Mouse (Mus musculus) hindbrain, embryonic 12.5 days (tissue): ENCODE measurements at regions not wholly inside any gene's neighbourhood (a gene's known extent, or its start where the extent isn't known, plus 50 kb on each side); places are given as distances from the start of the nearest gene placed in this dataset.
"Not testable (repeated sequence)": the region's sequence is repeated elsewhere in the genome, so short reads cannot be mapped to it uniquely, and the experiment has no call there.

ENCODE experiments used
- ATAC-seq: fragments of 200-750 bp; cut with Nextera tagmentation; 2 replicates; pipeline ENCODE4 v1.8.0; 2017; ENCODE audit warnings: moderate TSS enrichment; ENCODE audit not compliant: low FRiP score
- H3K27ac ChIP-seq: fragments of 300-500 bp; sonication (generic); 2 replicates; pipeline ENCODE4 v1.5.1; 2016; ENCODE audit warnings: mild to moderate bottlenecking
- H3K27me3 ChIP-seq: fragments of 300-500 bp; sonication (generic); 2 replicates; pipeline ENCODE4 v1.6.1; 2016; ENCODE audit warnings: mild to moderate bottlenecking
- H3K36me3 ChIP-seq: fragments of 300-500 bp; sonication (generic); 2 replicates; pipeline ENCODE4 v1.6.1; 2016; ENCODE audit warnings: mild to moderate bottlenecking
- H3K4me1 ChIP-seq: fragments of 300-500 bp; sonication (generic); 2 replicates; pipeline ENCODE4 v1.6.1; 2016
- H3K4me2 ChIP-seq: fragments of 300-500 bp; sonication (generic); replicated peaks from 2 replicates; pipeline ENCODE4 v1.6.1; 2016; ENCODE audit warnings: mild to moderate bottlenecking
- H3K4me3 ChIP-seq: fragments of 300-500 bp; sonication (generic); 2 replicates; pipeline ENCODE4 v1.5.1; 2016; ENCODE audit warnings: mild to moderate bottlenecking
- H3K9ac ChIP-seq: fragments of 300-500 bp; sonication (generic); 2 replicates; pipeline ENCODE4 v1.6.1; 2016; ENCODE audit warnings: mild to moderate bottlenecking, moderate library complexity
- H3K9me3 ChIP-seq: fragments of 300-500 bp; sonication (generic); replicated peaks from 2 replicates; pipeline ENCODE4 v1.6.1; 2016; ENCODE audit warnings: mild to moderate bottlenecking
- WGBS: fragments of 180-500 bp; shearing (Covaris S2); methylation state at CpG from one replicate; pipeline ENCODE4 v1.1.7; 2016; 5-methylcytosine and 5-hydroxymethylcytosine counted together

DNA sequence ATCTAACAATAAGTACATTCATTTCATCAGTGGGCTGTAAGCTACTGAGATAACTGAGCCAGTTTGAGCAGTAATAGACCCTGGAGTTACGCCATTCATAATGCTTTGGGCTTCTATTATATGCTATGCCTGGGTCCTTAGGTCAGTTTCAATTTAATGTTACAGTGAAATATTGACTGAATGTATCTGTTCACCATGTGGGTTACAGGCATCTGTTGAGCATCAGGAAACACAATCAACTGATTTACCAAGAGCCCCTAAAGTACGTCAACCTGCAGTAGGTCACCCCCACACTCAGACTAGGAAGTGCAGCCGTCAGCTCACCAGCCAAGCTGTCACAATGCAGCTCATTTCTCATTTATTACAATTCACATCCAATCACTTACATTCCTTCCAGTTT lies 183.5 kb downstream of the Lyplal1 start:
- H3K4me1 ChIP-seq: no peaks in the 10 kb centered on the region
- H3K4me3 ChIP-seq: no peak overlapping the region
- H3K27me3 ChIP-seq: no peaks in the 10 kb centered on the region
- WGBS: 73% methylated on average over 3 of the region's 3 CpGs
- no peak overlapping the region for H3K9ac ChIP-seq
- no peaks in the 10 kb centered on the region for H3K9me3 ChIP-seq
- H3K4me2 ChIP-seq: no peak overlapping the region
- no peaks in the 10 kb centered on the region for H3K36me3 ChIP-seq
- H3K27ac ChIP-seq: no peak overlapping the region
- ATAC-seq: no peak

DNA sequence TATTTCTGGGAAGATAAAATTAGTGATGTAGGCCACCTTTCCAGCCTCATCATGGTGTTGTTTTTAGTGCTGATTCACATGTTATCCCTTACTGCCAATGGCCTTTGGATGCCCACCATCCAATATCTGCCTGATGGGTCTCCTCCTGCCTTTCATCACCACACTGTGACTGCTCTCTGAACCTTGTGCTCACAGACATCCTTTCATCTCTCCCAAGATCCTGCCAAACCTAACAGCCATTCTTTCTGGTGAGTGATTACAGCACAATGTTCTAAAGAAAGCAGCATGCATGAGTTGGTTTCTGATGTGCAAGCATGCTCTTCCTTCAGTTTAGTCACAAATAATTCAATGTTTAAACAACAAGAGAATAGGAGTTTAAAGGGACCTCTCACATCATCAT lies 180.1 kb downstream of the Lyplal1 start:
- no peaks in the 10 kb centered on the region for H3K36me3 ChIP-seq
- no peak for ATAC-seq
- no peak overlapping the region for H3K9ac ChIP-seq
- no peak overlapping the region for H3K27ac ChIP-seq
- H3K9me3 ChIP-seq: no peaks in the 10 kb centered on the region
- H3K4me2 ChIP-seq: no peak overlapping the region
- H3K4me1 ChIP-seq: no peaks in the 10 kb centered on the region
- no peaks in the 10 kb centered on the region for H3K27me3 ChIP-seq
- H3K4me3 ChIP-seq: no peak overlapping the region

DNA sequence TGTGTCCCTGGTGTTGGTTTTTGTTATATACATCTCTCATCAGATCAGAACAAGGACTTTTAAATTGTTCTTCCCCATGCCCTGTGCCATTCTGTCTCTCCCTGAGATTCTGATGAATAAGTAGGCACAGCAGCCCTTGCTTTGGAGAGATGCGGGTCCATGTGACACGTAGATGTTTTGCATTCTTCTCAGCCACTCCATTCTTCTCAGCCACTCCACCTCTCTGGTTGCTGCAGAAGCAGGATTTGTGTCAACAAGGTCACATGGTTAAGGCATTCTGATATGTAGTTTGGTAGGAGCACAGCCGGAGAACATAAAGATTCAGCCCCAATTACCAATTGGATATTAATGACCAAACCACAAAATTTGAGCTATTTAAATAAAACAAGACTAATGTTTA lies 177.2 kb downstream of the Lyplal1 start:
- H3K9ac ChIP-seq: no peak overlapping the region
- no peak overlapping the region for H3K4me3 ChIP-seq
- no peaks in the 10 kb centered on the region for H3K9me3 ChIP-seq
- no peaks in the 10 kb centered on the region for H3K36me3 ChIP-seq
- 73% methylated on average over 3 of the region's 3 CpGs for WGBS
- no peaks in the 10 kb centered on the region for H3K27me3 ChIP-seq
- ATAC-seq: no peak
- no peak overlapping the region for H3K27ac ChIP-seq
- H3K4me2 ChIP-seq: no peak overlapping the region
- H3K4me1 ChIP-seq: no peaks in the 10 kb centered on the region

DNA sequence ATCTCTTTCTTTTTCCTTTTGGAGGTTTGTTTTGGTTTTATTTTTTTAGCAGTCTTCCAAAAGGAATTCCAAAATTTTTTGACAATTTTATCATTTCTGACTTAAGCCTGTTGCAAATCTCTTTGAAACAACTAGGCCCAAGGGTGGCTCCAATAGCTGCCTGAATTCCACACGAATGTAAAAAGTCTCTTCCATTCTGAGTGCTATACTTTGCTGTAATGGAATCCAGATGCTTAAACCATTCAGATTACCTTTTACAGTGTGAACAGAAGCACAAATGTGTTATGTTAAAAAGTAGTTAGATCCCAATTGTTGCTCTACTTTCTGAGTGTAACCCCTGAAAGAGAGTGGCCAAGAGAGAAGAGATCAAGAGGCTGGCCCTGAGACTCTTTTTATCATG lies 176.6 kb downstream of the Lyplal1 start:
- H3K9ac ChIP-seq: no peak overlapping the region
- ATAC-seq: no peak
- no peak overlapping the region for H3K27ac ChIP-seq
- WGBS: 51% methylated on average over 1 of the region's 1 CpGs
- no peaks in the 10 kb centered on the region for H3K27me3 ChIP-seq
- no peaks in the 10 kb centered on the region for H3K9me3 ChIP-seq
- H3K4me1 ChIP-seq: no peaks in the 10 kb centered on the region
- no peaks in the 10 kb centered on the region for H3K36me3 ChIP-seq
- H3K4me2 ChIP-seq: no peak overlapping the region
- no peak overlapping the region for H3K4me3 ChIP-seq

DNA sequence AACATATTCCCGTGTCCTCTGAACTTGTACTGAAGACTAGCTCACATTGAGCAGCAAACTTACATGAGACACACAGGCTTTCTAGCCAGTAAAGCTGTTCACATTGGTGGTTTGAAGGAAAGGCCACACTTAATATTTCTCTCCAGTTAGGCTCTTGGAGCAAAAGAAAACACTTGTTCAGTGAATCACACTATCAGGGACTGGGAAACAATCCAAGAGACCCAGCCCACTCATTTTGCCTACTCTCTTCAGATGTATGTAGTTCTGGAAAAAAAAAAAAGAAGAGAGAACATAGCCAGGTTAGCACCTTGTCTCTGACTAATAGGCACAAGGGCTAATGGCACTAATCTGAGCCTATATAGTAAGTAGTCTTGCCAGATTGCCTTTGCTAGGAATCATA lies 165.9 kb downstream of the Lyplal1 start:
- no peak for ATAC-seq
- Histone ChIP-seq H3K27me3 (no peaks in the 10 kb centered on the region), H3K4me2 (no peak overlapping the region), H3K9me3 (no peaks in the 10 kb centered on the region), H3K4me1 (no peaks in the 10 kb centered on the region), H3K36me3 (no peaks in the 10 kb centered on the region), H3K27ac (no peak overlapping the region), H3K4me3 (no peak overlapping the region), H3K9ac (no peak overlapping the region)
- 74% methylated on average over 1 of the region's 1 CpGs for WGBS

DNA sequence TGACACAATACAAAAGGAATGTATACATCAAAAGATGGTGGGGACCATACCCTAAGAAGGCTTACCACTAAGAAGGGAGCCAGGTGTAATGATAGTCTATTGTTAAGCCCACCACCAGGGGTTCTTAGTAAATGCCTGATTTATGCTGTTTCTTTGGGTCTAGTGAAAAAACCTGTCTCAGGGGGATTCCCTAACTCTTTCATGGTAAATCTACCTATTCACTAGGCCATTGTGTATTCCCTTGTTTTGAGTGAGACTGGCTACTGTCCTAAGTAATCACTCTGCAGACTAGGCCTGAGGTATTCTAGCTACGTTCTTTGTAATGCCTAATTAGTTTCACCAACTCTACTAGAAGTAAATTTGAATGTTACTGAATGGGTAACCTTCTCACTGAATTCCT lies 161.3 kb downstream of the Lyplal1 start:
- 41% methylated on average over 1 of the region's 1 CpGs for WGBS
- not testable (repeated sequence) for H3K36me3 ChIP-seq, H3K27me3 ChIP-seq, H3K4me1 ChIP-seq, H3K27ac ChIP-seq, H3K9ac ChIP-seq, H3K9me3 ChIP-seq, H3K4me3 ChIP-seq, H3K4me2 ChIP-seq, ATAC-seq

DNA sequence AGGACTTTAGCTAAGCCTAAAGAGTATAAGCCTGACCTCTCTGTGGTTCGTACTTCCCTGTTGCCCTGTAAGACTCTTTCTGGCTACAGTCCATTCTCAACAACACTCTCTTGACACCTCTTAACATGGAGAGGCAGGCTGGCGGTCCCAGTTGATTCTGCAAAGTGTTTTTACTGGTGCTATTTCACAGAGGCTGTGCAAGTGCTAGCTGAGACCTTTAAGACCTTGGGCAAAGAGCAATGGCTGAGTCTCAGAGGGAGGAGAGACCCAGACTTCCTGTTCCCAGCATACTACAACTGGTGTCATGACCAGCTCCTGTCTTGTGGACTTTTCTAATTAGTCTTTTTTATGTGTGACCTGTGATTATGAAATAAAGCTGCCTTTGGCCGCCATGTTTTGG lies 159.6 kb downstream of the Lyplal1 start:
- Histone ChIP-seq H3K4me2 (no peak overlapping the region), H3K27ac (no peak overlapping the region), H3K9ac (no peak overlapping the region), H3K4me1 (no peaks in the 10 kb centered on the region), H3K4me3 (no peak overlapping the region), H3K27me3 (no peaks in the 10 kb centered on the region), H3K36me3 (no peaks in the 10 kb centered on the region), H3K9me3 (no peaks in the 10 kb centered on the region)
- 84% methylated on average over 3 of the region's 3 CpGs for WGBS
- no peak for ATAC-seq

DNA sequence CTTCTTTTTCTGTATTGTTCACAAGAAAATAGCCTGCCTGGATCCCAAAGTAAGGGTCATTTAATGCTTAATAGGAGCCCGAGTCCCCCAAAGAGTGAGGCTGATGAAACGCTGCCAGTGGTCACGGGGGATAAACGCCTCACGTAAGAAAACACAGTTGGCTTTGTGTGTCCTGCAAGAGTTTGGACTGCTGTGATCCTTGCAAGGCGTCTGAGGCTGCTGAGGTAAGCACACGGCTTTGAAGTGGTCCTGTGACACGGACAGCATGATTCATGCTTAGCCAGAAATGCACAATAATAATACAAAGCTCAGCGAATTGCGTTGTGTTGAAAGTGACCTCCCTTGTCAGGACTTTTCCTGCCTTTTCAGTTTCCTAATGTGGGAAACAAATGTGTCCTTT lies 158.8 kb downstream of the Lyplal1 start:
- H3K4me3 ChIP-seq: no peak overlapping the region
- H3K9me3 ChIP-seq: no peaks in the 10 kb centered on the region

DNA sequence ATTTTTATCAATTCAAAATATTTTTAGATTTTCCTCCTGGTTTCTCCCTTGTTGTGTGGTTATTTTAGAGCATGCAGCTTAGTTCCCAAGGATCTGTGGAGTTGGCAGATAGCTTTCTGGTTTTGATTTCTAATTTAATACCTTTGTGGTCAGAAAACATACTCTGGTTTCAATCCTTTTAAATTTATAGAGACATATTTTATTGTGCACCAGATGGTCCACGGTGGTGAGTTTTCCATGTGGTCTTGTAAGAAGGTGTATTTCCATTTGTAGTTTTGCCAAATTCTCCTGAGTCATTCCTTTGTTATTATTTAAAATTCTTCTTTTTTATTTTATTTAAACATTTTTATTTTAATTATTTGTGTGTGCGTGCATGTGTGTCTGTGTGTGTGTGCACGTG lies 154.5 kb downstream of the Lyplal1 start:
- Histone ChIP-seq H3K27me3 (no peaks in the 10 kb centered on the region), H3K4me2 (no peak overlapping the region), H3K9ac (no peak overlapping the region), H3K4me1 (no peaks in the 10 kb centered on the region), H3K9me3 (no peaks in the 10 kb centered on the region), H3K27ac (no peak overlapping the region), H3K36me3 (no peaks in the 10 kb centered on the region), H3K4me3 (no peak overlapping the region)
- no peak for ATAC-seq
- WGBS: 87% methylated on average over 3 of the region's 3 CpGs

More for the DNA sequence above, 158.8 kb downstream of the Lyplal1 start:
- no peak for ATAC-seq
- no peaks in the 10 kb centered on the region for H3K27me3 ChIP-seq
- H3K4me2 ChIP-seq: no peak overlapping the region
- no peaks in the 10 kb centered on the region for H3K4me1 ChIP-seq
- H3K36me3 ChIP-seq: no peaks in the 10 kb centered on the region
- 47% methylated on average over 10 of the region's 10 CpGs for WGBS
- no peak overlapping the region for H3K9ac ChIP-seq
- no peak overlapping the region for H3K27ac ChIP-seq

DNA sequence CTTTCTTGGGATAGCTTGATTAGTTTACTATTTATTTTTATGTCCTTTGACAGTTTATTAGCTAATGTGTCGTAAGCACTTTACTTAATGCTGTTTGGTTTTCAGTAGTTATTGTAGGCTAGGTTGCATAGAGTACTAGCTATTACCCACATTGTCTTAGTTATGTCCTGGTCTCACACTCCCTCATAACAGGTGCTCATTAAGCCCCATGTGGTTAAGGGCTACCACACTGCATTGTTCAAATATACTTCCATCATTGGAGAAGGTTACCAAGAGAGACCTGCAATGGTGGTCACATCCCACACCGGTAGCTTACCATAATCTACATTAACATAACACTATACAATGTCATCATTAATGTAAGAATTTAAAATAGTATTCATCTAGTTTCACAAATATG lies 153.3 kb downstream of the Lyplal1 start:
- Histone ChIP-seq H3K36me3 (no peaks in the 10 kb centered on the region), H3K4me1 (no peaks in the 10 kb centered on the region), H3K27me3 (no peaks in the 10 kb centered on the region), H3K27ac (no peak overlapping the region), H3K9me3 (no peaks in the 10 kb centered on the region), H3K4me2 (no peak overlapping the region), H3K9ac (no peak overlapping the region), H3K4me3 (no peak overlapping the region)
- ATAC-seq: no peak
- 94% methylated on average over 2 of the region's 2 CpGs for WGBS

DNA sequence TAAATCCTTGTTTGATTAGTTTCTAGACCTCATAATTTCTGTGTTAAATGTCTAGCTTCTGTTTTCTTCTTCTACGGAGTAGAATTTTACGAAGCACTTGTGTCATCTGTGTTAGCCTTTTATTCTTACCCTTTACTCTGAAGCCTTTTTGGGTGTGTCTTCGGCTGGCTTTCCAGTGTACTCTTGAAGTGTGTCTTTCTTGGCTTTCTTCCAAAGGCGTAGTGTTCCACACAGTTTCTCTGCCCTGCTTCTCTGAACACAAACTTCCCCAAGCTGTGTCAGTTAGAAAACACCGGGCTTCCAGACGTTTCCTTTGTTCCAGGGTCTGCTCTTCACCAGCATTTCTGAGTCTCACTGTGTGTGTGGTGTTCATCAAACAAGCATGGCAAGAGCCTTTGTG lies 152.7 kb downstream of the Lyplal1 start:
- WGBS: 68% methylated on average over 6 of the region's 6 CpGs
- 0 out of 2 replicates have a peak, but pooled peaks cover 2% of the 10 kb centered on the region for H3K4me1 ChIP-seq
- H3K9me3 ChIP-seq: no peaks in the 10 kb centered on the region
- no peaks in the 10 kb centered on the region for H3K36me3 ChIP-seq
- no peak overlapping the region for H3K9ac ChIP-seq
- H3K4me2 ChIP-seq: no peak overlapping the region
- H3K4me3 ChIP-seq: no peak overlapping the region
- H3K27me3 ChIP-seq: no peaks in the 10 kb centered on the region
- no peak for ATAC-seq
- H3K27ac ChIP-seq: no peak overlapping the region

DNA sequence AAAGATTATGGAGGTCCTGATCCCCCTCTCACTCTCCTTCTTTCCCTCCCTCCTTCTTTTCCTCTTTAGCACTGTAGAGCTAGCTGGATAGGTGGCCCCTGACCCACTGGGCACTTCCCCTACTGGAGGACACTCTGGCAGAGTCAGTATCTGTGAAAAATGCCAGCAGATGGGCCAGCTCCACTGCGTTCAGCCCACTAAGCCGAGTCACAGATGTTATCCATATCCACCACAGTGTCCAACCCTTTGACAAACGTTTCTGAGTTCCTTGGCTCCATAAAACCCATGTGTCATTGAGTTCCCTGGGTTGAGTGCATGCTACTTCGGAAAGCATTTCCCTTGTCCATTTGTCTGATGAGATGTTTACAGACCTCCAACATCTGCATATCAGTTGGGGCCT lies 149.9 kb downstream of the Lyplal1 start:
- Histone ChIP-seq H3K4me2 (no peak overlapping the region), H3K4me3 (no peak overlapping the region), H3K4me1 (0 out of 2 replicates have a peak, but pooled peaks cover 2% of the 10 kb centered on the region), H3K36me3 (no peaks in the 10 kb centered on the region), H3K9me3 (no peaks in the 10 kb centered on the region), H3K9ac (no peak overlapping the region), H3K27ac (no peak overlapping the region), H3K27me3 (no peaks in the 10 kb centered on the region)
- whole genome bisulfite sequencing: 84% methylated on average over 4 of the region's 4 CpGs
- no peak for ATAC-seq

DNA sequence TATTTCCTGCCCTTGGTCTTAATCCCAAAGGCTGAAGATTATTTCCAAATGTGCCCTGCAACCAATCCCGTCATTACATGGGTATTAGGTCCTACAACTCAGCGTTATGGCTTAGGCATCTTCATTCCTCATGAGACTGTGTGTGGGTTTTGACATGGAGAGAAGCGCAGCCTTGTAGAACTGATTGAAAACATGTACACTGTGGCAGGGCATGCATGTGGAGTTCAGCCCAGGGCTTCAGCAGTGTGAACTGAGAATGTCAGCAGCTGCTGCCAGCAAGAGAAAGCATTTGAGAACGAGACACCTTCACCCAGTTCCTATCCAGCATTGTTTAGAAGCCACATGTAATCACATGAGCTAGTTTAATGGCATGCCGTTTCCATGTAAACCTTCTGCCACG lies 149.3 kb downstream of the Lyplal1 start:
- ATAC-seq: no peak
- WGBS: 75% methylated on average over 6 of the region's 6 CpGs
- no peaks in the 10 kb centered on the region for H3K27me3 ChIP-seq

DNA sequence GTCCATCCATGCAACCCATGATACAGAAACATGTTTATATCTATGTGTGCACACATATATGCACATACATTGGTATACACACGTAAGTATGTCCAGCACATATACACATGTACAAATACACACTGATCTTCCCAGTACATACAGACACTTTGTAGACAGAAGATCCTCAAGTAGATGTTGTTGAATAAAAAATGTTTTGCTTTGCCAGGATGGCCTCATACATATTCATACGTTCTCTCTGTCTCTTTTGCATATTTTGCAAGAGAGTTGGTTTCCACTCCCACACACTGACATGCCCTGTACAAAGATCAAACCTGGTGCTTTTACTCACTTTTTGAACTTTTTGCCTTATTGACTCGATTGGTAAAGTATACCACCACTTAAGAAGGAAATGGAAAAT lies 148.5 kb downstream of the Lyplal1 start:
- Histone ChIP-seq H3K9me3 (no peaks in the 10 kb centered on the region), H3K27ac (no peak overlapping the region), H3K4me3 (no peak overlapping the region), H3K4me1 (0 out of 2 replicates have a peak, but pooled peaks cover 2% of the 10 kb centered on the region), H3K27me3 (no peaks in the 10 kb centered on the region), H3K9ac (no peak overlapping the region), H3K36me3 (no peaks in the 10 kb centered on the region), H3K4me2 (no peak overlapping the region)
- WGBS: 84% methylated on average over 3 of the region's 3 CpGs
- ATAC-seq: no peak

More for the DNA sequence above, 149.3 kb downstream of the Lyplal1 start:
- H3K9ac ChIP-seq: no peak overlapping the region
- no peaks in the 10 kb centered on the region for H3K36me3 ChIP-seq
- no peak overlapping the region for H3K27ac ChIP-seq
- no peak overlapping the region for H3K4me3 ChIP-seq
- 0 out of 2 replicates have a peak, but pooled peaks cover 2% of the 10 kb centered on the region for H3K4me1 ChIP-seq
- no peak overlapping the region for H3K4me2 ChIP-seq
- no peaks in the 10 kb centered on the region for H3K9me3 ChIP-seq
